ENCODE assay signal across 8 mouse cellular contexts in genomic region chr15:92209778-92210177, GRCm38 (mm10).
"Had no signal": no experiment of that assay in that cellular context is flagged by ENCODE, and none has a peak within 500 bp of the region (broad histone marks: within the 10 kb centered on the region; RNA-seq: fewer than 3 reads in every experiment).

No protein-coding gene starts in this region.

- DNase-seq: kidney, adult 18-20 months; kidney, postnatal 10 days; kidney, postnatal 4 days; lung, adult 2 months; lung, postnatal 10 days; thymus, postnatal 4 days had no signal

- ATAC-seq: intestine, embryonic 15.5 days; midbrain, embryonic 15.5 days had no signal
